Comparison of ENCODE assay signal across 9 mouse cellular contexts in genomic region chr12:110598527-110598926, GRCm38 (mm10). TPM values are rescaled to one million over a fixed set of nuclear protein-coding genes. Genes with fewer than 3 reads are reported as not detected.
DNase-seq lines count a peak whose midpoint lies in the region; ATAC-seq and TF ChIP-seq lines count a peak whose summit lies in the region.
"Had no signal": no experiment of that assay in that cellular context is flagged by ENCODE, and none has a peak within 500 bp of the region (broad histone marks: within the 10 kb centered on the region; RNA-seq: fewer than 3 reads in every experiment).

No protein-coding gene starts in this region.

- H3K27me3 ChIP-seq in hindbrain, embryonic 11.5 days (ENCODE audit: control insufficient read depth, insufficient read depth, low read length): 0 out of 2 replicates have a peak, but pooled peaks cover 2% of the 10 kb centered on the region
- peaks cover 11% of the 10 kb centered on the region for H3K27me3 ChIP-seq in hindbrain, embryonic 12.5 days
- H3K27me3 ChIP-seq: embryonic facial prominence, embryonic 12.5 days had no signal

- no peak for ATAC-seq in hindbrain, embryonic 11.5 days (ENCODE audit: low FRiP score)
- ATAC-seq in hindbrain, embryonic 12.5 days (ENCODE audit: low FRiP score): no peak

- H3K4me1 ChIP-seq in hindbrain, embryonic 11.5 days (replicated peaks; ENCODE audit: control insufficient read depth, insufficient read depth, low read length): peaks cover 3% of the 10 kb centered on the region; the same call in 1 of the 2 replicates
- peaks cover 18% of the 10 kb centered on the region for H3K4me1 ChIP-seq in hindbrain, embryonic 12.5 days

- H3K9me3 ChIP-seq in hindbrain, embryonic 11.5 days (ENCODE audit: control insufficient read depth, low read length): no peaks in the 10 kb centered on the region
- H3K9me3 ChIP-seq in hindbrain, embryonic 12.5 days (replicated peaks): no peaks in the 10 kb centered on the region
- H3K9me3 ChIP-seq: embryonic facial prominence, embryonic 12.5 days had no signal

- H3K4me2 ChIP-seq in hindbrain, embryonic 11.5 days (replicated peaks; ENCODE audit: low read depth, low read length): no peak overlapping the region
- no peak overlapping the region for H3K4me2 ChIP-seq in hindbrain, embryonic 12.5 days (replicated peaks)
- H3K4me2 ChIP-seq: embryonic facial prominence, embryonic 12.5 days had no signal

- peak; percentile 81 for TF ChIP-seq CTCF in left cerebral cortex, adult 2 months (IDR thresholded peaks at IDR 0.05)

- intact Hi-C loops in heart, postnatal 36 days (cut with DNase I): loop anchor here (1.0 to 2.0 kb wide), 2 partner anchors 104 to 245 kb away; partner anchors contain the start of gene Hsp90aa1
- intact Hi-C loops in left cerebral cortex, adult 2 months (cut with DNase I): loop anchor here (2.0 kb wide), 1 partner anchor 244 kb away; no protein-coding TSS in a partner anchor

- H3K9ac ChIP-seq in hindbrain, embryonic 11.5 days (ENCODE audit: low read depth, low read length): no peak overlapping the region
- no peak overlapping the region for H3K9ac ChIP-seq in hindbrain, embryonic 12.5 days
- H3K9ac ChIP-seq: embryonic facial prominence, embryonic 12.5 days had no signal

- no peaks in the 10 kb centered on the region for H3K36me3 ChIP-seq in hindbrain, embryonic 11.5 days (ENCODE audit: control insufficient read depth, insufficient read depth, low read length)
- H3K36me3 ChIP-seq in hindbrain, embryonic 12.5 days: no peaks in the 10 kb centered on the region
- H3K36me3 ChIP-seq: embryonic facial prominence, embryonic 12.5 days had no signal

- peak; percentile 87 for DNase-seq in hindbrain, embryonic 11.5 days (ENCODE audit: low spot score)
- DNase-seq in adrenal gland, adult (ENCODE audit: inconsistent age in 2 of 2, low spot score in 1 of 2): peak; percentile 57 to 89
- peak; percentile 88 for DNase-seq in embryo, embryonic 10.5 days (ENCODE audit: low spot score)
- DNase-seq in heart, postnatal 36 days: peak; percentile 72 to 76
- DNase-seq in left cerebral cortex, adult 2 months (ENCODE audit: extremely low spot score in 1 of 2, low spot score in 2 of 2): peak; percentile 53 to 76
- DNase-seq in natural killer cell, adult 2 months (ENCODE audit: low spot score in 2 of 2): peak; percentile 50 to 66
- peak; percentile 72 for DNase-seq in thymus, postnatal 0 days (ENCODE audit: low spot score)

- 13% methylated on average over 7 of the region's 7 CpGs for WGBS in hindbrain, embryonic 11.5 days
- 10% methylated on average over 7 of the region's 7 CpGs for WGBS in hindbrain, embryonic 12.5 days

- no peak overlapping the region for H3K4me3 ChIP-seq in hindbrain, embryonic 11.5 days (ENCODE audit: low read depth, low read length)
- H3K4me3 ChIP-seq in hindbrain, embryonic 12.5 days: no peak overlapping the region
- H3K4me3 ChIP-seq in left cerebral cortex, adult 2 months: no peak overlapping the region
- H3K4me3 ChIP-seq: embryonic facial prominence, embryonic 12.5 days had no signal

- H3K27ac ChIP-seq in hindbrain, embryonic 11.5 days (ENCODE audit: low read depth, low read length): no peak overlapping the region
- H3K27ac ChIP-seq in hindbrain, embryonic 12.5 days: no peak overlapping the region
- H3K27ac ChIP-seq in left cerebral cortex, adult 2 months: peak overlapping the region; percentile 83
- H3K27ac ChIP-seq: embryonic facial prominence, embryonic 12.5 days had no signal

RNA-seq across cellular contexts. Expression of gene Dync1h1, which starts 2.7 kb away (rescaled TPM):
- polyA plus RNA-seq in hindbrain, embryonic 11.5 days (2014; fragmentation: Nextera tagmentation; extraction: Ambion mirVana): 81.7 and 93.0 TPM in 2 replicates
- 81.7 and 96.4 TPM in 2 replicates for polyA plus RNA-seq in hindbrain, embryonic 12.5 days (2016; fragmentation: Nextera tagmentation; extraction: Ambion mirVana)
- total RNA-seq in heart, postnatal 36 days (2021): 100 to 1,000 TPM; 143 to 146 TPM
- total RNA-seq in left cerebral cortex, adult 2 months (2021): 100 to 1,000 TPM; 324 to 346 TPM
- polyA plus RNA-seq in thymus, postnatal 0 days (2015; fragmentation: Nextera tagmentation; extraction: Ambion mirVana): 24.2 and 33.2 TPM in 2 replicates
